Mouse (Mus musculus) hindbrain, postnatal 0 days (tissue): ENCODE measurements around the gene Galnt13. TPM values are rescaled to one million over a fixed set of nuclear protein-coding genes. Genes with fewer than 3 reads are reported as not detected.
"Not testable (repeated sequence)": the region's sequence is repeated elsewhere in the genome, so short reads cannot be mapped to it uniquely, and the experiment has no call there.

Experiments used
- ATAC-seq: fragments of 200-750 bp; cut with Nextera tagmentation; 2 replicates; pipeline ENCODE4 v1.8.0; 2017; ENCODE audit warnings: mild to moderate bottlenecking, moderate TSS enrichment, moderate library complexity
- DNase-seq: peaks from one replicate; pipeline ENCODE4 v3.0.0-alpha.2; 2015; ENCODE audit warnings: low spot score
- H3K27ac ChIP-seq: fragments of 300-500 bp; sonication (generic); 2 replicates; pipeline ENCODE4 v1.5.1; 2014; ENCODE audit warnings: mild to moderate bottlenecking
- H3K27me3 ChIP-seq: fragments of 300-500 bp; sonication (generic); 2 replicates; pipeline ENCODE4 v1.6.1; 2014; ENCODE audit warnings: low read length, mixed read lengths; ENCODE audit not compliant: insufficient read depth
- H3K36me3 ChIP-seq: fragments of 300-500 bp; sonication (generic); 2 replicates; pipeline ENCODE4 v1.6.1; 2014; ENCODE audit warnings: low read length, mixed read lengths; ENCODE audit not compliant: insufficient read depth
- H3K4me1 ChIP-seq: fragments of 300-500 bp; sonication (generic); 2 replicates; pipeline ENCODE4 v1.6.1; 2014; ENCODE audit warnings: antibody characterized with exemption, low read length, mixed read lengths; ENCODE audit not compliant: insufficient read depth
- H3K4me2 ChIP-seq: fragments of 300-500 bp; sonication (generic); 2 replicates; pipeline ENCODE4 v1.6.1; 2014; ENCODE audit warnings: low read depth, mild to moderate bottlenecking, low read length, moderate library complexity, mixed read lengths
- H3K4me3 ChIP-seq: fragments of 300-500 bp; sonication (generic); 2 replicates; pipeline ENCODE4 v1.5.1; 2014; ENCODE audit warnings: low read length
- H3K9ac ChIP-seq: fragments of 300-500 bp; sonication (generic); replicated peaks from 2 replicates; pipeline ENCODE4 v1.6.1; 2014; ENCODE audit warnings: mild to moderate bottlenecking, low read length, moderate library complexity, mixed read lengths
- H3K9me3 ChIP-seq: fragments of 300-500 bp; sonication (generic); 2 replicates; pipeline ENCODE4 v1.6.1; 2016; ENCODE audit warnings: low read length, mixed read lengths
- CTCF ChIP-seq: IDR thresholded peaks from 2 replicates; pipeline ENCODE4 v1.5.1; 2016; ENCODE audit warnings: antibody characterized with exemption, control low read depth, low read depth
- WGBS: fragments of 180-500 bp; shearing (Covaris S2); extraction: QIAGEN DNeasy Blood & Tissue Kit; methylation state at CpG from one replicate; pipeline ENCODE4 v1.1.7; 2014; 5-methylcytosine and 5-hydroxymethylcytosine counted together
- polyA plus RNA-seq: library from polyadenylated mRNA; unstranded; fragments of >200 nt; fragmentation: Nextera tagmentation; extraction: Ambion mirVana; gene quantifications from 2 replicates; pipeline ENCODE4 v1.2.1, GENCODE M21; 2015
- total RNA-seq: library from RNA; depleted of rRNA; stranded (reverse); fragments of >200 nt; gene quantifications from 2 replicates; pipeline ENCODE4 v1.2.3, GENCODE M21; 2014

The Galnt13 gene
- total and polyA plus RNA-seq, 2 experiments from 2014 or later = 12.3 to 18.2 TPM

DNA sequence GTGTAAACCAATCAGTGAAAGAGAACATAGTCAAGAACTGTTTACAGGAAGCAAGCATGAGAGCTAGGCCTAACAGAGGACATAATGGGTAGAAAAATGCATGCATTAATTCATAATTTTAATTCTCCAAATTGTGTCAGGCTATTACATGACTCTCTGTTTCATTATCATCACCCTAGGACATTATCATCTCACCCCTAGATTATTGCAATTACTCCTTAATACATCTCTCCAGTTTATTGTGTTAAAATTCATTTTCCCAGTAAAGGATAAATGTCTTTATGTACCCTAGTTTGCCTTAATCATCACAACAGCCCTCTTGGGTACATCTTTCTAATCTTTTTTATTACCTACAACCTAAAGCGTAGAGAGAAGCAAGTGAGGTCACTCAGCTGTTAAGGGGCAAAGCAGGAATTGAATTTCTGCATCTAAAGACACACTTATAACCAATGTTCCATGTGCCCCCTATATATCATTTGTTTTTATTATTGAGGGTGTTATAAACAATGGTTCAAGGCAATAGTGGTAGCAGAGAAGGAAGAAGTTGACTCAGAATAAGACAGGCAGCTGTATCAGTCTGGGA, 479.1 kb downstream of the Galnt13 start:
- no peak overlapping the region for H3K9ac ChIP-seq
- H3K4me2 ChIP-seq = no peak overlapping the region
- H3K9me3 ChIP-seq = no peaks in the 10 kb centered on the region
- H3K4me3 ChIP-seq = no peak overlapping the region
- H3K27me3 ChIP-seq = no peaks in the 10 kb centered on the region
- H3K36me3 ChIP-seq = no peaks in the 10 kb centered on the region
- H3K27ac ChIP-seq = no peak overlapping the region
- DNase-seq (no peak), ATAC-seq (no peak)
- 73% methylated on average over 1 of the region's 1 CpGs for WGBS
- TF ChIP-seq CTCF = no peak
- H3K4me1 ChIP-seq = no peaks in the 10 kb centered on the region

- H3K9me3 ChIP-seq = no peaks in the 10 kb centered on the region
- H3K27ac ChIP-seq = no peak overlapping the region
- ATAC-seq (no peak), DNase-seq (no peak)
- H3K4me2 ChIP-seq = no peak overlapping the region
- H3K9ac ChIP-seq = no peak overlapping the region
- no peaks in the 10 kb centered on the region for H3K36me3 ChIP-seq
- H3K4me3 ChIP-seq = no peak overlapping the region
- TF ChIP-seq CTCF = no peak
- H3K4me1 ChIP-seq = no peaks in the 10 kb centered on the region
- no peaks in the 10 kb centered on the region for H3K27me3 ChIP-seq
- 82% methylated on average over 3 of the region's 3 CpGs for WGBS
Measured at GRCm38 (mm10) chr2:54936369-54936768, 500.3 kb downstream of the Galnt13 start.

DNA sequence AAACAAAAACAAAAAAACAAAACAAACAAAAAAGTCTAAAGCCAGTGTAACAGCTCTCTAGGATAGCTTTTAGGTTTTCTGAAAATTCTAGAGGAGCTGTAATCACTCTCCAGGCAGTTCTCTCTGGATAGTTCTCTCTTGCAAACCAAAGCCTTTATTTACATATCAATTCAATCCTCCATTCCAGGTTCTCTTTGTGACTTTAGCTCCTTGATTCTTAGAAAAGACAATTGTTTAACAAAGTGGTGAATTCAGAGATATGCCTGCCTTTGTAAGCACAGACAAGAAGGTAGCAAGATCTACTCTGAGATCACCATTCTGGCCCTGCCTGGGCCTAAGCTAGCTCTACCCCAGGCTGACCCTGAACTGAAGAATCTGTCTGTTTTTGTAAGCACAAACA, 501.2 kb downstream of the Galnt13 start:
- DNase-seq (no peak), ATAC-seq (no peak)
- Histone ChIP-seq H3K4me1 (no peaks in the 10 kb centered on the region), H3K27me3 (no peaks in the 10 kb centered on the region), H3K9me3 (no peaks in the 10 kb centered on the region), H3K36me3 (no peaks in the 10 kb centered on the region), H3K4me2 (no peak overlapping the region), H3K27ac (no peak overlapping the region), H3K4me3 (no peak overlapping the region), H3K9ac (no peak overlapping the region)
- no peak for TF ChIP-seq CTCF

DNA sequence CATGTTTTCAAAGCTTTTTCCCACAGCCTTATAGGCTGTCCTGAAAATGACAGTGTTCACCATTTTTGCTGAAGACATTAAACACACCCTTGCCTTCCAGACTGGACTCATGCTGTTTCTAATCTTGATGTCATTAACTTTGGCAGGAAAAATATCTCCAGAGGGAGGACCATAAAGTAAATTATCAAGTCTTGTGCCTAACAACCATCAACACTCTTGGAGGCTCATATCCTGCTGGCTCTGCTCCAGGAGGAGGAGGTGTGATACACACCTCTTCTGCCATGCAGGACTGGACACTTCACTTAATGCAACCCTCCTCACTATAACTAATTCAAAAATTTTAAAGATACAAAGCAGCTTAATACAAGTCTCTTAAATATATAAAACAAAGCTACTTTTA, 502.0 kb downstream of the Galnt13 start:
- H3K27ac ChIP-seq = no peak overlapping the region
- H3K27me3 ChIP-seq = no peaks in the 10 kb centered on the region
- H3K9me3 ChIP-seq = no peaks in the 10 kb centered on the region
- no peaks in the 10 kb centered on the region for H3K4me1 ChIP-seq
- H3K36me3 ChIP-seq = no peaks in the 10 kb centered on the region
- no peak overlapping the region for H3K4me3 ChIP-seq
- ATAC-seq = no peak
- no peak for TF ChIP-seq CTCF
- H3K9ac ChIP-seq = no peak overlapping the region
- no peak overlapping the region for H3K4me2 ChIP-seq
- no peak for DNase-seq

GRCm38 (mm10) chr2:54943386-54943785, 507.3 kb downstream of the Galnt13 start:
- 71% methylated on average over 1 of the region's 1 CpGs for WGBS
- no peaks in the 10 kb centered on the region for H3K4me1 ChIP-seq
- DNase-seq (no peak), ATAC-seq (no peak)
- H3K9me3 ChIP-seq = no peaks in the 10 kb centered on the region
- no peaks in the 10 kb centered on the region for H3K36me3 ChIP-seq
- no peak overlapping the region for H3K4me2 ChIP-seq
- TF ChIP-seq CTCF = no peak
- no peak overlapping the region for H3K9ac ChIP-seq
- H3K27me3 ChIP-seq = no peaks in the 10 kb centered on the region
- H3K27ac ChIP-seq = no peak overlapping the region
- no peak overlapping the region for H3K4me3 ChIP-seq

- ATAC-seq (no peak), DNase-seq (no peak)
- no peak overlapping the region for H3K9ac ChIP-seq
- no peaks in the 10 kb centered on the region for H3K9me3 ChIP-seq
- no peak for TF ChIP-seq CTCF
- no peak overlapping the region for H3K4me2 ChIP-seq
- no peaks in the 10 kb centered on the region for H3K36me3 ChIP-seq
- 87% methylated on average over 1 of the region's 1 CpGs for WGBS
- no peak overlapping the region for H3K4me3 ChIP-seq
- H3K27me3 ChIP-seq = no peaks in the 10 kb centered on the region
- no peak overlapping the region for H3K27ac ChIP-seq
- no peaks in the 10 kb centered on the region for H3K4me1 ChIP-seq
Measured at GRCm38 (mm10) chr2:54983839-54984238, 547.7 kb downstream of the Galnt13 start.

GRCm38 (mm10) chr2:55022539-55022938, 586.4 kb downstream of the Galnt13 start:
- H3K4me1 ChIP-seq, H3K4me3 ChIP-seq, H3K4me2 ChIP-seq, H3K36me3 ChIP-seq, H3K9ac ChIP-seq, H3K9me3 ChIP-seq, H3K27ac ChIP-seq, DNase-seq, H3K27me3 ChIP-seq: not testable (repeated sequence)
- no CpG with 5 or more reads among the region's 5 CpGs for WGBS
- peak; percentile 53; the same call in 1 of the 2 replicates for ATAC-seq
